Mouse (Mus musculus) c-Kit-positive CD71-positive TER-119-positive erythroid progenitor cells, embryonic 14.5 days (primary cell): Measurements from ENCODE around the gene Ndufs6.

Experiments used
- DNase-seq: peaks from one replicate; pipeline ENCODE4 v3.0.0-alpha.2; 2013; ENCODE audit warnings: low spot score

The Ndufs6 gene

DNA sequence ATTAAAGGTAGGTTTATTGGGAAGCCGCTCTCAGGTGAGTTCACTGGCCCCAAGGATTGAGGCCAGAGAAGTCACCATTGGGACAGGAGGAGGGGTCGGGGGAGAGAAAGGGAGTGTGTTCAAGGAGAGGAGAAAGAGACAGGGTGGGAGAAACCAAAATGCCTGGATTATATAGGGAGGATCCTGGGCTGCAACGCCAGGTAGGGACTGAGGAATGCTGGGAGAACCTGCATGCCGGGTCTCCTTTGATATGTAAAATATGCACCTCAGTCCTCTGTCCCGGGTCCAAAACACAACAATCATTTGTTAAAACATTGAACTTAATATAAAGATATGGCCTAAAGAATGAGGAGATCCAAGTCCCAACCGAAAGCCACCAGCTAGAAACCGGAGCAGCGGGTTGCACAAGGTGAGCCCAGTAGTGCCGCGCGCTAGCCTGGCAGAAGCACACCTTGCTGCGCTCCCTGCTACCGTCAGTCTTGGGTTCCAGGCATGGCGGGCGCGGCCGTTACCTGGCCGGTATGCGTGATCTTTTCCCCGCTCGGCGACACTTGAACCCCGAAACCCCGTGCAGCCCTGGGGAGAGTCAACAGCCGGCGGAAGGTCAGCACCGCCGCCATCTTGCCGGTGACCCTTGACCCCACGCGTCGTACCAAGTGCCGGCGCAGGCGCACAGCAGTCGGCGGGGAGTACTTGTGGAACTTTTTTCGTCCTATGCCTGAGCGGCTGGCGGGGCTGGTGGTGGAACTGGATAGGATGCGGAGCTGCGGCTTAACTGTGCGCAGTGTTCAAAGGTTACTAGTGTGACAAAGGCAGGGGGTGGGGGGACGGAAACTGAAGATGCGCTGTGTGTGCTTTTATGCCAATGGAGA, at the start of gene Ndufs6, which contains the start of gene Mrpl36:
Gene Ndufs6, minus strand, starts transcription at position 716 of the 872 bp plus-strand sequence.
Gene Mrpl36, plus strand, starts transcription at position 687 of the 872 bp plus-strand sequence.
- peak; percentile 87 for DNase-seq

GRCm38 (mm10) chr13:73377637-73378036, 49.3 kb upstream of the Ndufs6 start:
- no peak for DNase-seq

DNA sequence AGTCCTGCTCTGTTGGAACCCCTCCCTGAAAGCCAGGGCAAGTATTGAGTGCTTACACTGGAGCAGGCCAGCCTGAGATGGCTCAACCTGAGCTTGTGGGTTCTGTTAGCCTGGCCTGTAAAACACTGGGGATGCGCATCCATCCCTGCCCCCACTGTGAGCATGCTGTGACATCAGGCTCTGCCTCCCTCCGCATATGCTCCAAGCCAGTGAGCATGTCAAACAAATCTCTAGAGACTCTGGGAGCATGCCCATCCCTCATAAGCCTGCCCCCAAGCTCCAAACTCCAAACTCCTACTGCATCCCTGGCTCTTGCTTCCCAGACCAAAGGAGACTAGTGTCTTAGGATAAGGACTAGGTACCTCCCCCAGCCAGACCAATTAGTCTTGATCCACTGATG, 46.3 kb upstream of the Ndufs6 start:
- DNase-seq = no peak

DNA sequence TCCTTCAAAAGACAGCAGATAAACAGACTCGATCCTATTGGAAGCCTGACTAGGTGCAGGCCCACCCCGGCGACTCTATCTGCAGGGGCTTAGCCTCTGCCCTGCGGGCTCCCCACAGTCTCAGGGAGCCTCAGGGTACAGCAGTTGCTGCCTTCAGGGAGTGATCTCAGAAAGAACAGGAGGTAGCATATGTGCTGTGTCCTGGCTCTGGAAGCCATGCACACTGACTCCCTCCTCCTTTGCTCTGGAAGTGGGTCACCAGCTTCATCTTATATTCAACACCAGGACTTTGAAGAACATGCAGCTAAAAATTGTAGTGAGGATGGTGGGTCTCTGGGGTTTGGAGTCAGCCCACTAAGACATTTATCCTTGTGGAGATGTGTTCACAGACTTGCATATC, 45.0 kb upstream of the Ndufs6 start:
- no peak for DNase-seq

- no peak for DNase-seq
Measured at GRCm38 (mm10) chr13:73357106-73357505, 28.8 kb upstream of the Ndufs6 start.

DNA sequence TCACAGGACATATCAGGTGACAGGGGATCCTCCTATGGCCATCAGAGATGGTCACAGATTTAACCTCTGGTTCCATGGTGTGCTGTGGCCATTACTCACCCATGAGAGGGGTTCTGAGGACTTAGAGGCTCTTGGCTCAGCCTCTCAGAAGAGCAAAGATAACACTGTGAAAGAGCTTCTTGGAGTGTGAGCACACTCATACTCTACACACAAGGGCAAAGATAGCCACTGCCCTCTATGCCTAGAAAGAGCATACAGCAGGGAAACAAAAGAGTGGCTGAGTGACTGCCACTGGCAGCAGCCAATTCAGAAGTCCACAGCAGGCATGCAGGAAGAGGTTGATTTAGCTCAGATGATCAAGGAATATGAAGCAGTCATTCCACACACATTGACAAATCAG, 24.1 kb upstream of the Ndufs6 start:
- no peak for DNase-seq

- no peak for DNase-seq
Measured at GRCm38 (mm10) chr13:73351910-73352309, 23.6 kb upstream of the Ndufs6 start.

DNA sequence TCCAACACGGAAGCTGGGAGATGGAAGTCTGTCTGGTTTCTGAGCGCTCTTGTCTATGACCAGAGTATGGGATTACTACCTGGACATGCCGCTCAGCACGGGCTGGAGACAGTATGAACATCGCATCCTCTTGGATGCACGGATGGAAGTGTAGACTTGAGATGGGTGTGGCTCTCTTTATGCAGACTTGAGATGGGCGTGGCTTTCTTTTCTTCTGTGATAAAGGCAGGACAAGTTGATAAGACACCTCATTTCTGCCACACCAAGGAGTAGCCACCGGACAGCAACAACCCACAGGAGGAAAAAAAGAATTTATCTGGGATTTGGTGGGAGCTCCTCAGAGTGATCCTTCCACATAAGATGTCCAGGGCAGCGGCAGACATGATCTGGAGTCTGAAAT, 22.4 kb upstream of the Ndufs6 start:
- no peak for DNase-seq

- no peak for DNase-seq
Measured at GRCm38 (mm10) chr13:73347922-73348650, 19.7 kb upstream of the Ndufs6 start.

- DNase-seq = no peak
Measured at GRCm38 (mm10) chr13:73347171-73347570, 18.8 kb upstream of the Ndufs6 start.

DNA sequence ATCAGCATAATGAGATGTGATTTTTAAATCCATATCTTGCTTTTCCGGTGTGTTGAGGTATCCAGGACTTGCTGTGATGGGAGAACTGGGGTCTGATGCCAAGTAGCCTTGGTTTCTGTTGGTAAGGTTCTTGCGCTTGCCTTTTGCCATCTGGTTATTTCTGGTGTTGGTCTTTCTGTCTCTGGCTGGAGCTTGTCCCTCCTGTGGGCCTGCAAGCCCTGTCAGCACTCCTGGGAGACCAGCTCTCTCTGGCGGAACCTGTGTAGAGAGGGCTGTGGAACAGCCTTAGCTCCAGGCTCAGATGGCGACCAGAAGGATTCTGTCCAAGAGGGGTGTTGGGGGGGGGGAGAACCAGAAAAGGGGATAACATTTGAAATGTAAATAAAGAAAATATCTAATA, 18.4 kb upstream of the Ndufs6 start:
- DNase-seq = no peak

- DNase-seq = no peak
Measured at GRCm38 (mm10) chr13:73346131-73346530, 17.8 kb upstream of the Ndufs6 start.

GRCm38 (mm10) chr13:73345102-73345890, 17.0 kb upstream of the Ndufs6 start:
- DNase-seq = peak; percentile 25

DNA sequence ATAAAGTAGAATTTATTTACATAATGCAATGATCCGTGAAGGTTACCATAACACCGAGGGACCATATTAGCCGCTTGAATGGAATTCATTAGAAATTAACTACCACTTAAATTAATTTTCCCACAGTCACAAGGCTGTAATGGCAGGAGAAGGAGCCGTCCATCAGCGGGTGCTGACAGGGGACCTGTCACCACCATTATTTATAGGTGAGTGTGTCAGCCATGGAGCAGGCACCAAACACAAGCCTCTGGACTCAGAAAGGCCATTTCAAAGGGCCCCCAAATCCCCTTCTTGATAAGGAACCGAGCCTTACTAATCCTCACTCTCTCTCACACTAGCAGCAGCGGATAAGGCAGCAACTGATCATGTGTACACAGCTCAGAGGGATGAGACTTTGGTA, 8.4 kb upstream of the Ndufs6 start:
- no peak for DNase-seq

- peak; percentile 32 for DNase-seq
Measured at GRCm38 (mm10) chr13:73331736-73332135, 3.4 kb upstream of the Ndufs6 start.

DNA sequence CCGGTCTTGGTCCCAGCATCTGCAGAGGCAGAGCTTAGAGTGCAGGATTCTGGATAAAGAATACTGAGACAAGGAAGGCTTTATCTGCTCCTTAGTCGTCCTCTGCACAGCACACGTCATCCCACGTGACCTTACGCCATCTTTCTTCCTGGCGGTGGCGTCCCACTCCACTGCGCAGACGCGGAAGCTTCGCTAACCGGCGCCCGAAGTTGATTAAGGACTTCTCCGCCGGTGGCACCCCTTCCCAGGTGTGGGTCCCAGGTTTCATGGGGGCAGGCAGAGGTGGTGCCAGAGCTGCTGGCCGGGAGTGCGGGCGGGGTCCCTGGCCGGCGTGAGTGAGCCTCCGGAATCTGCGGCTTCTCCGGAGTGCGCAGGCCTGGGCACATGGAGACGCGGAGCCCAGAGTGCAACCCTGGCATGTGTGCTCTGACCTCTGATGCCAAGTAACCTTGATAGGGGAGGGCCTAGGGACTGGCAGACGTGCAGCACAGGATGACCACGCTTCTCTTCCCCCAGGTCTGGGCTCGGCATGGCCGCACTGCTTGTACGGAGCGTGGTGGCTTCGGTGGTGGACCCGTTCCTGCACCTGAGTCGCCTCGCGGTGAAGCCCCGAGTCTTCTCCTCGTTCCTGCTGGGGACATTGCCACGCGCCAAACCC, 2.6 kb upstream of the Ndufs6 start:
- DNase-seq = peak; percentile 87

GRCm38 (mm10) chr13:73323406-73323805, 4.9 kb downstream of the Ndufs6 start:
- DNase-seq = no peak

- DNase-seq = no peak
Measured at GRCm38 (mm10) chr13:73322626-73323025, 5.7 kb downstream of the Ndufs6 start.

GRCm38 (mm10) chr13:73320048-73320447, 8.3 kb downstream of the Ndufs6 start:
- no peak for DNase-seq

DNA sequence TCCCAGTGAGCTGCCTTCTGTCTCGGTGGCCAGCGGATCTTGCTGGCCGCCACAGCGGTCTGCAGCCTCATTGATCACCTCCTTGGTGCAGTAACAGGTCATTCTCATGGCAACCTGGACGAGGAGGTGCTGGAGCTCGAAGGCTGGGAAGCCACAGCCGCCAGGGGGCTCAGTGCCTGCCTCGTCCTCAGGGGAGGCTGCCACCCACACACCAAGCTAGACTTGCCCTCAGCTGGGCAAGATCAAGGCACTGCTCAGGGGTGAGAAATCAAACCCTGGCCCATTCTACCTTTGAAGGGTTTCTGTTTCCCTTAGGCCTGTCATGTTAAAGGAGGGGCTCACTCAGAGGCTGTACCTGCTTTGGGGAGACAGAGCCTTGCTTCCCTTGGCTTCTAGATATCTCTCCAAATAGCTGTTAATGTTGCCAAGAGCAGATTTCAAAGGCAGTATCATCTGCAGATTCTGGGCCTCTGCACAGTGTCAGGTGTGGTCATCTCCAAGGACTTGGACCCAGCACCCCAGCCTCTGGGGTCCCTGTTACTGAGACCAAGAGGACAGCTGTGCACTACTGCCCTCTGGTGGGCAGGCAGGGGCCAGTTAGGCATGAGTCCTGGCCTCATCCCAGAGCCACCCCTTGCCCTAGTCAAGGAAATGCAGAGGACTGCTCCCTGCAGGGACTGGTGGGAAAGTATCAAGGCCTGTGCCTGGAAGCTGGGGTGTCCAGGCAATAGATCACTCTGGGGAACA, 18.0 kb downstream of the Ndufs6 start:
- peak; percentile 31 for DNase-seq

GRCm38 (mm10) chr13:73306430-73306829, 21.9 kb downstream of the Ndufs6 start:
- no peak for DNase-seq
